Mouse (Mus musculus) G1E-ER4 (cell line): ENCODE measurements around the gene Grm3. TPM values are rescaled to one million over a fixed set of nuclear protein-coding genes. Genes with fewer than 3 reads are reported as not detected.

Source experiments
- GATA1 ChIP-seq: IDR thresholded peaks from one replicate; pipeline ENCODE4 v1.8.0; 2012; ENCODE audit warnings: low read length, inconsistent platforms
- polyA plus RNA-seq: library from polyadenylated mRNA; stranded (reverse); fragments of >175 nt; gene quantifications from 2 replicates; pipeline ENCODE4 v1.2.3, GENCODE M21; 2012

Gene Grm3
- polyA plus RNA-seq, 1 experiment: not detected

DNA sequence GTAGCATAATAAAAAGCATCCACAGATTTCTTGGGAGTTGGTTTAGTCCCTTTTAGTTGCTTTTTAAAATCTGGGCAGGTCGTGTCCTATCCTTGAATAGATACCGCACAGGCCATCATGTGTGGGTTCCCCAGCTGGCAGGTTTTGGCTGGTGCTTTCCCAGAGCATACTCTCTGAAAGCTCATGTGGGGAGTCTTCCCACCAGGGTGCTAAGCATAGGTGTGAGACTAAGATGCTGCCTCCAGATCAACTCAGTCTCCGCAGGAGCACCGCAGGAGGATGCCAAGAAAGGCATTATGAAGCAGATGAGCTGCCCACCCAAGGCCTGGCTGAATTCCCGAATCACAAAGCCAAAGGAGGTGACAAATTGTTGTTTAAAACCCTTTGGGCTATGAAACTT lies 229.5 kb downstream of the Grm3 start:
- no peak for TF ChIP-seq GATA1

GRCm38 (mm10) chr5:9477587-9477986 lies 247.4 kb downstream of the Grm3 start:
- no peak for TF ChIP-seq GATA1

- TF ChIP-seq GATA1: no peak
Observed at GRCm38 (mm10) chr5:9453298-9453697, 271.7 kb downstream of the Grm3 start.

GRCm38 (mm10) chr5:9449570-9449969 lies 275.4 kb downstream of the Grm3 start:
- no peak for TF ChIP-seq GATA1

DNA sequence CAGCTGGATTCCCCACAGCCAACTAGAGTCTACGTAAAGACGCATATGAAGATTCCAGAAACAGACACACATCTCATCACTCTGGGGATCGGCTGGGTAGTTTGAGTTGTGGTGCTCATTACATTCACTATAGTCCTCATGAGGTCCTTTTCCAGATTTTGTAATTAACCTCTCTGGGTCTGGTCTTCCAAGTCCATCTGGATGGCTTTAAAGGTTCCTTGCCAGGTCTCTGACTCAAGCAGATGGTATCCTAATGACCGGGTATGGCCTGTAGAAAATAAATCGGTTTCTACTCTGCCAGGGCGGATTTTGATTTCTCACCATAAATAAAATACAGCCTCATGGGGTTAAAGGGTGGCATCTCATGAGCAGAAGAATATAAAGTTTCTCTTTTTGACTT lies 276.0 kb downstream of the Grm3 start:
- no peak for TF ChIP-seq GATA1

- no peak for TF ChIP-seq GATA1
Observed at GRCm38 (mm10) chr5:9446146-9446545, 278.8 kb downstream of the Grm3 start.
